ENCODE assay signal across 22 mouse cellular contexts in the genomic region with DNA sequence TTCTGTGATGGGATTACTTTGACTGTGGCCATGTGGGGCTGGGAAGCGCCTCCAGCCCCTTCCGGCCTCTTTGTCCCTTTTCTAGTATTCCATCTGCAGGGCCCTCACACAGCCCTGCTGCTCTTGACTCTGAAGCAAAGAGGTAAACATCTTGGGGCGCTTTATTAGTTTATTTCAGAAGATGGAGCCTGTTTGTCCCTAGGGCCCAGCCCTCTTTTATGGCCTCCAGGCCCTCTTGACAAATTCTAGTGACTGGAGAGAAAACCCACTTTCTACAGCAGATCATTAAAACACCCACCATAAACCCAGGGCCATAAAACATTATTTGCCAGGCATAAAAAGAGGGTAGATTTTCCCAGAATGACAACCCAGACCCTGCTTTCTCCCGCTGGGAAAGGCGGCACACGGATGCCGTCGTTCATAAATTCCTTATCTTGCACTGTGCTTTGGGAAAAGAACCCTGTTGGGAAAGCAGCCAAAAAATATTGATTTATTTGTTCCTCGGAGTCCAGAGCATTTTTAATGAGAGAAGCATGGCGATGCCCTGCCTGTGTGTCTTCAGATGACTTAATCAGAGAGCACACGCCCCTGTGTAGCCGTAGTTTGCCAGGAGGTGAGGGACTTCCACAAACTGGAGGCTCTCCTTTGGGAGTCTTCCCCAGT. TPM values are rescaled to one million over a fixed set of nuclear protein-coding genes. Genes with fewer than 3 reads are reported as not detected.
DNase-seq lines count a peak whose midpoint lies in the region; ATAC-seq and TF ChIP-seq lines count a peak whose summit lies in the region.
"Had no signal": no experiment of that assay in that cellular context is flagged by ENCODE, and none has a peak within 500 bp of the region (broad histone marks: within the 10 kb centered on the region; RNA-seq: fewer than 3 reads in every experiment).

No protein-coding gene starts in this region.

- 78% methylated on average over 12 of the region's 12 CpGs for WGBS in heart, embryonic 11.5 days (ENCODE audit: insufficient replicate concordance)
- WGBS in midbrain, embryonic 11.5 days, result 71% methylated on average over 12 of the region's 12 CpGs
- 64% methylated on average over 12 of the region's 12 CpGs for WGBS in midbrain, postnatal 0 days
- 14% methylated on average over 12 of the region's 12 CpGs for WGBS in limb, embryonic 12.5 days
- WGBS in forebrain, embryonic 10.5 days, result 88% methylated on average over 12 of the region's 12 CpGs
- 31% methylated on average over 12 of the region's 12 CpGs for WGBS in neural tube, embryonic 15.5 days

- no peak for ATAC-seq in heart, embryonic 11.5 days (replicated peaks; ENCODE audit: insufficient number of reproducible peaks, low FRiP score, low TSS enrichment)
- ATAC-seq in midbrain, embryonic 11.5 days (ENCODE audit: low FRiP score), result no peak
- ATAC-seq in midbrain, postnatal 0 days (ENCODE audit: low FRiP score), result no peak
- no peak for ATAC-seq in limb, embryonic 12.5 days (ENCODE audit: insufficient number of reproducible peaks, insufficient read depth, low FRiP score, low TSS enrichment, low read depth)
- ATAC-seq in neural tube, embryonic 15.5 days (ENCODE audit: low FRiP score), result no peak
- ATAC-seq: activated CD4-positive, CD25-positive, alpha-beta regulatory T cell, adult 4 months; inflammation-experienced regulatory T-cells, adult 6 months; lung, postnatal 0 days had no signal

- TF ChIP-seq CTCF in midbrain, postnatal 0 days (IDR thresholded peaks at IDR 0.05), result no peak

- no peak overlapping the region for H3K9ac ChIP-seq in heart, embryonic 11.5 days (ENCODE audit: low read depth, low read length)
- no peak overlapping the region for H3K9ac ChIP-seq in midbrain, embryonic 11.5 days (ENCODE audit: low read length)
- no peak overlapping the region for H3K9ac ChIP-seq in midbrain, postnatal 0 days (replicated peaks; ENCODE audit: low read length, poor library complexity, severe bottlenecking)
- no peak overlapping the region; the same call in 1 of the 2 replicates for H3K9ac ChIP-seq in limb, embryonic 12.5 days (replicated peaks)
- H3K9ac ChIP-seq in neural tube, embryonic 15.5 days (replicated peaks), result no peak overlapping the region
- H3K9ac ChIP-seq: embryonic facial prominence, embryonic 12.5 days; forebrain, embryonic 12.5 days; hindbrain, embryonic 14.5 days; kidney, embryonic 15.5 days; limb, embryonic 15.5 days; midbrain, embryonic 12.5 days had no signal

- H3K4me2 ChIP-seq in heart, embryonic 11.5 days, result no peak overlapping the region
- H3K4me2 ChIP-seq in midbrain, embryonic 11.5 days, result no peak overlapping the region
- no peak overlapping the region for H3K4me2 ChIP-seq in midbrain, postnatal 0 days (ENCODE audit: low read depth, low read length, poor library complexity, severe bottlenecking)
- peak overlapping the region; percentile 2 for H3K4me2 ChIP-seq in limb, embryonic 12.5 days
- H3K4me2 ChIP-seq in neural tube, embryonic 15.5 days, result no peak overlapping the region
- H3K4me2 ChIP-seq: embryonic facial prominence, embryonic 12.5 days; forebrain, embryonic 12.5 days; hindbrain, embryonic 14.5 days; kidney, embryonic 15.5 days; limb, embryonic 15.5 days; midbrain, embryonic 12.5 days had no signal

- H3K4me3 ChIP-seq in heart, embryonic 11.5 days (ENCODE audit: low read depth, low read length), result no peak overlapping the region
- no peak overlapping the region for H3K4me3 ChIP-seq in midbrain, embryonic 11.5 days (ENCODE audit: low read depth, low read length)
- H3K4me3 ChIP-seq in midbrain, postnatal 0 days (ENCODE audit: low read depth, low read length), result no peak overlapping the region
- no peak overlapping the region for H3K4me3 ChIP-seq in limb, embryonic 12.5 days (replicated peaks)
- H3K4me3 ChIP-seq in forebrain, embryonic 10.5 days, result no peak overlapping the region
- H3K4me3 ChIP-seq in neural tube, embryonic 15.5 days (replicated peaks), result no peak overlapping the region
- H3K4me3 ChIP-seq: embryonic facial prominence, embryonic 12.5 days; forebrain, embryonic 12.5 days; kidney, embryonic 15.5 days; limb, embryonic 15.5 days; midbrain, embryonic 12.5 days had no signal

- peak; percentile 55 for DNase-seq in heart, adult 11 months
- peak; percentile 81 for DNase-seq in midbrain, embryonic 11.5 days (ENCODE audit: low spot score, missing footprints)
- DNase-seq in midbrain, postnatal 0 days (ENCODE audit: low spot score), result no peak
- DNase-seq in forebrain, embryonic 10.5 days (ENCODE audit: extremely low spot score, low spot score), result no peak
- DNase-seq: cerebellum, adult 2 months; cerebellum, postnatal 25 days; heart, postnatal 4 days; right cerebral cortex, postnatal 14 days had no signal

- H3K36me3 ChIP-seq in heart, embryonic 11.5 days (ENCODE audit: control insufficient read depth, insufficient read depth, low read length), result no peaks in the 10 kb centered on the region
- H3K36me3 ChIP-seq in midbrain, embryonic 11.5 days (ENCODE audit: control insufficient read depth, insufficient read depth, low read length), result no peaks in the 10 kb centered on the region
- H3K36me3 ChIP-seq in midbrain, postnatal 0 days (ENCODE audit: insufficient read depth, low read length), result no peaks in the 10 kb centered on the region
- no peaks in the 10 kb centered on the region for H3K36me3 ChIP-seq in limb, embryonic 12.5 days
- H3K36me3 ChIP-seq in forebrain, embryonic 10.5 days (replicated peaks), result no peaks in the 10 kb centered on the region
- no peaks in the 10 kb centered on the region for H3K36me3 ChIP-seq in neural tube, embryonic 15.5 days
- H3K36me3 ChIP-seq: embryonic facial prominence, embryonic 12.5 days; forebrain, embryonic 12.5 days; kidney, embryonic 15.5 days; limb, embryonic 15.5 days; midbrain, embryonic 12.5 days had no signal

- H3K9me3 ChIP-seq in heart, embryonic 11.5 days (replicated peaks; ENCODE audit: control insufficient read depth, low read length), result no peaks in the 10 kb centered on the region
- H3K9me3 ChIP-seq in midbrain, embryonic 11.5 days (ENCODE audit: control insufficient read depth, low read length), result no peaks in the 10 kb centered on the region
- no peaks in the 10 kb centered on the region for H3K9me3 ChIP-seq in midbrain, postnatal 0 days (ENCODE audit: low read length)
- no peaks in the 10 kb centered on the region for H3K9me3 ChIP-seq in limb, embryonic 12.5 days
- no peaks in the 10 kb centered on the region for H3K9me3 ChIP-seq in forebrain, embryonic 10.5 days
- H3K9me3 ChIP-seq in neural tube, embryonic 15.5 days (replicated peaks), result no peaks in the 10 kb centered on the region
- H3K9me3 ChIP-seq: embryonic facial prominence, embryonic 12.5 days; forebrain, embryonic 12.5 days; kidney, embryonic 15.5 days; limb, embryonic 15.5 days; midbrain, embryonic 12.5 days had no signal

- no peaks in the 10 kb centered on the region for H3K27me3 ChIP-seq in heart, embryonic 11.5 days (ENCODE audit: control insufficient read depth, insufficient read depth, low read length)
- H3K27me3 ChIP-seq in midbrain, embryonic 11.5 days (ENCODE audit: control insufficient read depth, insufficient read depth, low read length), result no peaks in the 10 kb centered on the region; the same call in 1 of the 2 replicates
- H3K27me3 ChIP-seq in midbrain, postnatal 0 days (ENCODE audit: insufficient read depth, low read length), result peaks cover 22% of the 10 kb centered on the region
- peaks cover 5% of the 10 kb centered on the region; the same call in 1 of the 2 replicates for H3K27me3 ChIP-seq in limb, embryonic 12.5 days
- peaks cover 54% of the 10 kb centered on the region for H3K27me3 ChIP-seq in forebrain, embryonic 10.5 days (ENCODE audit: poor library complexity, severe bottlenecking)
- peaks cover 24% of the 10 kb centered on the region for H3K27me3 ChIP-seq in neural tube, embryonic 15.5 days (replicated peaks)
- H3K27me3 ChIP-seq: limb, embryonic 15.5 days had no signal

- H3K4me1 ChIP-seq in heart, embryonic 11.5 days (ENCODE audit: control insufficient read depth, insufficient read depth, low read length), result peaks cover 5% of the 10 kb centered on the region; the same call in 1 of the 2 replicates
- H3K4me1 ChIP-seq in midbrain, embryonic 11.5 days (ENCODE audit: control insufficient read depth, insufficient read depth, low read length), result peaks cover 7% of the 10 kb centered on the region
- 0 out of 2 replicates have a peak, but pooled peaks cover 2% of the 10 kb centered on the region for H3K4me1 ChIP-seq in midbrain, postnatal 0 days (ENCODE audit: insufficient read depth, low read length)
- peaks cover 46% of the 10 kb centered on the region for H3K4me1 ChIP-seq in limb, embryonic 12.5 days (replicated peaks)
- peaks cover 31% of the 10 kb centered on the region for H3K4me1 ChIP-seq in forebrain, embryonic 10.5 days
- peaks cover 35% of the 10 kb centered on the region for H3K4me1 ChIP-seq in neural tube, embryonic 15.5 days

- H3K27ac ChIP-seq in heart, embryonic 11.5 days (ENCODE audit: low read depth, low read length), result no peak overlapping the region
- H3K27ac ChIP-seq in midbrain, embryonic 11.5 days (ENCODE audit: low read depth, low read length), result no peak overlapping the region
- H3K27ac ChIP-seq in midbrain, postnatal 0 days (ENCODE audit: low read depth, low read length), result no peak overlapping the region
- H3K27ac ChIP-seq in limb, embryonic 12.5 days, result peak overlapping the region; percentile 57
- no peak overlapping the region for H3K27ac ChIP-seq in forebrain, embryonic 10.5 days
- H3K27ac ChIP-seq in neural tube, embryonic 15.5 days (replicated peaks), result no peak overlapping the region
- H3K27ac ChIP-seq: embryonic facial prominence, embryonic 12.5 days; forebrain, embryonic 12.5 days; hindbrain, embryonic 14.5 days; kidney, embryonic 15.5 days; limb, embryonic 15.5 days; midbrain, embryonic 12.5 days had no signal

RNA-seq across cellular contexts. Expression of a gene that starts 3.2 kb away (rescaled TPM):
- polyA plus RNA-seq in heart, embryonic 11.5 days (2014; fragmentation: Nextera tagmentation; extraction: Ambion mirVana), result 37.2 and 42.5 TPM in 2 replicates
- 27.8 and 31.3 TPM in 2 replicates for polyA plus RNA-seq in midbrain, embryonic 11.5 days (2014; fragmentation: Nextera tagmentation; extraction: Ambion mirVana)
- total RNA-seq in midbrain, postnatal 0 days (2014; rRNA removed), result 14.7 and 15.9 TPM in 2 replicates
- polyA plus RNA-seq in midbrain, postnatal 0 days (2015; fragmentation: Nextera tagmentation; extraction: Ambion mirVana), result 10.0 and 11.2 TPM in 2 replicates
- 189 and 199 TPM in 2 replicates for polyA plus RNA-seq in limb, embryonic 12.5 days (2016; fragmentation: Nextera tagmentation; extraction: Ambion mirVana)
- polyA plus RNA-seq in forebrain, embryonic 10.5 days (2016; fragmentation: Nextera tagmentation; extraction: Ambion mirVana), result 18.1 and 24.1 TPM in 2 replicates
- 14.9 and 18.9 TPM in 2 replicates for polyA plus RNA-seq in neural tube, embryonic 15.5 days (2015; fragmentation: Nextera tagmentation; extraction: Ambion mirVana)
- total RNA-seq: MEL; monocyte, adult 5-6 weeks had no signal
- polyA plus RNA-seq: activated CD4-positive, CD25-positive, alpha-beta regulatory T cell, adult 4 months; inflammation-experienced regulatory T-cells, adult 6 months had no signal

Comparison
In these comparisons a context has a peak if more than half of its experiments do, and no peak if none do; other contexts are left out.
1. DNase-seq: peak in heart, adult 11 months (single experiment) and midbrain, embryonic 11.5 days (single experiment); none in midbrain, postnatal 0 days (single experiment) and forebrain, embryonic 10.5 days (single experiment).